Mouse (Mus musculus): ENCODE data around the gene Gm4869.
"Not testable (repeated sequence)": the region's sequence is repeated elsewhere in the genome, so short reads cannot be mapped to it uniquely, and the experiment has no call there.

Gene Gm4869

DNA sequence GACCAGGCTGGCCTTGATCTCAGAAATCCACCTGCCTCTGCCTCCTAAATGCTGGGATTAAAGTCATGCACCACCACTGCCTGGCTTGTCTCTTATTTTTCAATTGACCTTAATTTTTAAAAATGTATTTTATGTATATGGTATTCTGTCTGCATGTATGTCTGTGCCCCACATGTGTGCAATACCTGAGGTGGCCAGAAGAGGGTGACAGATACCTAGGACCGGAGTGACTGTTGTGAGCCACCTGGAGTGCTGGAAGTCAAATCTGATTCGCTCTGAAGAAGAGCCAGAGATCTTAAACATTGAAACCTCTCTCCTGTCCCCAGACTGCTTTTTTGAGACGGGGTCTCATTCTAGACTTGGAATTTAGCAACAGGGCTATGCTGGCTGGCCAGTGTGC lies 26.9 kb downstream of the Gm4869 start:
- DNase-seq = no peak

DNA sequence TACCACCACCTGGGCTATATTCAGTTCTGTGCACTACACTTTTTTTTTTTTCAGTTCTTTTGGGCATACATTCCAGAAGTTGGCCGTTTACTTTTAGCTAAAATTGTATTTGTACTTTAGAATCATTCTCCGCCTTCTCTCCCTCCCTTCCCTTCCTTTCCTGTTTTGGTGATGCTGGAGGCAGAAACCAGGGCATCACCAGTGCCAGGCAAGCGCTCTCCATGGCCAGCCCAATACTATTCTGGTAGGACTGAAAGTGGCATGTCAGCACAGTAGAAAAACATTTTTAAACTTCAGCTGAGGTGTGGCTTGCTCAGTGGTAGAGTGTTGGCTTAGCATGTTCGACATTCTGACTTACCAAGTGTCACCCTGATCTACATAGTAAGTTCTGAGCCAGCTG lies 36.0 kb downstream of the Gm4869 start:
- no peak for DNase-seq

DNA sequence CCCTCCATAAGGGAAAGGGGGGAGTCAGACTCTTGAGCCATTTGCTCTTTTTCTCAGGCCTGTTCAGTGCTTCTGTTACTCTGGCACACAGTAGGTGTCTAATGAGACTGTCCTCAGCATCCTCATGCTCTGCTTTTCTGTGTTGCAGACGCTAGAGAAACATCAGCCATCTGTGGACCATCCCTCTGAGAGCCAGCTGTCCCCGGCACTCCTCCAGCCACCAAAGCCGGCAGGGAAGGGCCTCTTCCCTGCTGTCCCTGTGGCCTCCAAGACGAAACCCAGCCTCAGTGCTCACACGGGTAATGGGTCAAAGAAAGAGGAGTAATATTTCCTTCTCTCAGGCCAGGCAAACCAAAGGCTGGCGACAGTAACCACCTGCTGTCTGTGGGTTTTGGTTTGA lies 45.7 kb downstream of the Gm4869 start:
- DNase-seq = no peak

DNA sequence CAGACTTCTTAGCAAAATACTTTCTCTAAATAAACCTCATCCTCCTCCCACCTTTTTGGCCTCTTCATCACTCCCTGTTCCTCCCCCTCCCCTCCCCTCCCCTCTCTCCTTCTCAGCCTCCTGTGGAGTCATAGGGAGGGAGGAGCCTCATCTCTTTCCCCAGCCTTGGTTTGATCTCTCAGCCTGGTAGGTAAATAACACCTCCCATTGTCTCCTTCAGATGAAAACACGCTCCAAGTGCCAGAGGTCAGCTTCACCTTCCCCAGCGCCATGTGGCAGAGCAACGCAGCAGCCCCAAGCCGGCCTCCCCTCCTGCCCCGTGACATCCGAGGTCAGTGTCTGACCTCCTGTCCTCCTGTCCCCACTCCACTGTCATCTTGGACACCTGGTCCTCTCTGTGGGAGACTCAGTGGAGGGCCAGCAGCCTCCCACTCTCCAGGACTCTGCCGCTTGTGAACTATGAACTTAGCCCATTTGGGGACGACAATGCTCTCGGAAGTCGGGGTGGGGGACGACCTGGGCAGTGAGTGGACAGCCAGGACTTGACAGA lies 47.3 kb downstream of the Gm4869 start:
- DNase-seq = no peak

DNA sequence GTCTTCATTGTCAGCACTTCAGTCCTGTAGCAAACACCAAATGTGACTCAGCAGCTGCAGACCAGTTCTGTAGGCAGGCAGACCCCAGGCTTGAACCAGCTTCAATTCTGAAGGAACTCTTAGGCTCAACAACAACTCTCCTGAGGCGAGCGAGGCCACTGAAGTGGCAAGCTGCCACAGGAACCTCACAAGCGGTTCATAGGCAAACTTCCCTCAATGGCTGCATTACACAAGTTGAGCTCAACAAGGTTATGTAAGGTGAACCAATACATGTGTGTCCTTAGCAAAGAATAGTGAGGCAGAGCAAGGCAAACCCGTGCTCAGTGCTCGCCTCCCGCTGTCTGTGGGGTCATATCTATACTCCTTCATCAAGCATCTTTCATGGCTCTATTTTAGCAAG lies 52.7 kb downstream of the Gm4869 start:
- DNase-seq = no peak

DNA sequence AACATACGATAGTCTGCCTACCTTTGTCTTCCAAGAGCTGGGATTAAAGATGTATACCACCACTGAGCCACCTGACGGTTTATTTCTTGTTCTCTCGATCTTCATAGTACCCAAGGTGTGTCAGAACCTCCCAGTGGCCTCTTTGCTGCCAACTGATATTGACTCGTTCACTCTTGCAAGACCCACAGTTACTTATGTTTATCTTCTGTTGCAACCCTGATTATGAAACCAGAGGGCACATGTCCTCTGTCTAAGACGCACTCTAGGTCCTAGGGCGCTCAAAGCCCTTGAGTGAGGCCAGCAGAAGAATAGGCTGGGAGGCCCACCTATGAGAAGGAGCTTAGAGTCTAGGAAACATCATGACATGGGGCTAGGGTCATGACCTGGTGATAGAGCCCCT lies 55.3 kb downstream of the Gm4869 start:
- DNase-seq = no peak

DNA sequence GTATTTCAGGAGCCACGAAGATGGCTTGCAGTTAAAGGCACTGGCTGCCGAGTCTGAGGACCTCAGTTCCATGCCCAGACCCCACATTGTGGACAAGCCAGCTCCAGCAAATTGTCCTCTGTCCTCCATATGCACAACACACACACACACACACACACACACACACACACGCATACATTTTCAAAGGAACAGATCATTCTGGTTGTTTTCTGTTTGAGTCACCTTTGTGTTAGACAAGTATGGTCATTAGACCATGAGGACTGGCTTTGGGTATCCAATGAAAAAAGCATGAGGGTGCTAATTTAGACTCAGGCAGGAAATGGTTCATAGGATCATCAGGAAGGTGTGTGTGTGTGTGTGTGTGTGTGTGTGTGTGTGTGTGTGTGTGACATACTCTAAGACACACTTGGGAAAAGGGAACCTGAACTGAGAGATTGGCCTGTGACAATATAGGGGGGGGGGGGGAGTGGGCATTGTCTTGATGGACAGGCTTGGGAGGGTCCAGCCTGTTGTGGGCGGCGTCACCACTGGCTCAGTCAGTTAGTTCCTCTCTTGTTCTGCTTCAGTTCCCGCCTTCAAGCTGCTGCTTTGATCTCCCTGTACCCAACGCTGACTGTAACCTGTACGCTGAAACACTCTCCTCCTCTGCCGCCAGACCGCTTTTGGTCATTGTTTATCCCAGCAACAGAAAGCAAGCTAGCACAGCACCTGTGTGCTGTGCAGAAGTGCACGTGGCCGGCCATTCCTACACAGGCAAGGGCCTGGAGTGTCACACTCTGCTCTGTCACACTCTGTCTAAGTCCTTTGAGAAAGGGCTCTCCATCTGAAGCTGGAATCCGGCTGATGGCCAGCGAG lies 56.8 kb downstream of the Gm4869 start:
- DNase-seq = no peak

DNA sequence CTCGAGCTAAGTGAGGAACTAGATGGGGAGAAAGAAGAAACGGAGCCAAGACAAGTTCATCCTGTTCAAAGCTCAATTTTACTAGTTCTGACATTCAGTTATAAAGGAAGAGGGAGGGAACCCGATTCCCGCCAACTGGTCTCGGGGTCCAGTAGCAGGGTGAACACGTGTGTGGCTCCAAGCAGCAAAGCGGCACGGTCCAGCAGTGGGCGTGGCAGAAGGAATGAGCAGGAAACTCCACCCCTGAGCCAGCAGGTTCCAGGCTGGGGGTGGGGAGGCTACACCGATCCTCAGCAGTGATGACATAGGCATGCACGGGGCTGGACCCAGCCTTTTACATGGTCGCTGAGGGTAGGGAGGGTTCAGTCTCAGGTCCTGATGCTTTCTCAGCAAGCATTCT lies 57.5 kb downstream of the Gm4869 start:
- DNase-seq = not testable (repeated sequence)

DNA sequence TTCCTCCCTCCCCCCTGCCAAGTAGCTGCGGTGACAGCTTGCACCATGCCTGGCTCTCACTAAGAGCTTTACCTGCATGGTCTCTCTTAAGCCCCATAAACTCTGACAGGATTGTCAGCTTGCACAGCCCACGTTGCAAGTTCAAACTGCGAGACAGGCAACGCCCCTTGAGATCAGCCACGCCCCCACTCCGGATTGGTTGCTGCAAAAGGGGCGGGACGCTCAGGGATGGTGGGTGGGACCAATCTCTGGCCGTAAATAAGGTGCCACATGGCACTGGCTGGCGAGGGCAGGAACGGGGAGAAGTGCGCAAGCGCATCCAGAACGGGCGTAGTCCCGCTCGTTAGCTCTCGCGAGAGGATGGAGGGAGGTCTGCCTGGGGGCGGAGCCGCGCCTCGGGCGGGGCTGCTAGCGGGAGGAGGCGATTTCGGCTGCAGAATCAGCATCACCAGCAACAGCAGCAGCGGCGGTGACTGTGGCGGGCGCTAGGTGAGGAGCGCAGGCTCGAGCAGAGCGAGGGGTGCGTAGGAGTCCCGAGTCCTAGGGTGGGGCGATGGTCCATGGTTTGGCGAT lies 59.8 kb downstream of the Gm4869 start, which contains the start of gene Chst12:
Gene Chst12 (plus strand): TSS at position 343 of the 573 bp plus-strand sequence.
- peak; percentile 99 for DNase-seq

DNA sequence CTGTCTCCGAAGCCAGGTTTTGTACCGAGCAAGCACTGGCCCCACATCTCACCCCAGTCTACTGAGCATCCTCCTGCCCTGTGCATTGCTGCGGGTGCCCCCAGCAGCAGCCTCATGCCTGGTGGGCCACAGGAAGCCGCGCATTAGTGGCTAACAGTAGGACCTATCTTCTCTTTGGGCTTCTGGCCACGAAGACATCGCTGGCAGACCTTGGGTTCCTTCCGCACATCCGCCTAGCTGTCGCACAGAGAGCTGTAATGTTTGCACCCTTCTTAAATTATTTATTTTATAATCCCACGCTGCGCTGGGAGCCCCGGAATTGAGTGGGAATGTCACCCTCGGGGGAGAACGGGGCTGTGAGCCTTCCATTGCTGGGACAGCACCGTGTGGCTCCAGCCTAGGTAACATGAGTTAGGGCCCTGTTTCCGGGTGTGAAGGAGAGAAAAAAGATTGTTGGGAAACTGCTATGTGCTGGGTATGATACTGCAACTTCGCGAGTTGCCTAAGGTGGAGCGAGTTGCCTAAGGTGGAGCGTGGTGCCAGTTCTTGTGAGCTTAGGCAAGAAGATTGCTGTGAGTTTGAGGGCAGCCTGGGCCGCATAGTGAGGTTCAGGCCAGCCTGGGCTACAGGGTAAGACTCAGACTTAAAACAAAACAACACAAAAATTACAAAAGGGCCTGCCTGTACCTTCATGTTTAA lies 60.8 kb downstream of the Gm4869 start:
- DNase-seq = no peak

DNA sequence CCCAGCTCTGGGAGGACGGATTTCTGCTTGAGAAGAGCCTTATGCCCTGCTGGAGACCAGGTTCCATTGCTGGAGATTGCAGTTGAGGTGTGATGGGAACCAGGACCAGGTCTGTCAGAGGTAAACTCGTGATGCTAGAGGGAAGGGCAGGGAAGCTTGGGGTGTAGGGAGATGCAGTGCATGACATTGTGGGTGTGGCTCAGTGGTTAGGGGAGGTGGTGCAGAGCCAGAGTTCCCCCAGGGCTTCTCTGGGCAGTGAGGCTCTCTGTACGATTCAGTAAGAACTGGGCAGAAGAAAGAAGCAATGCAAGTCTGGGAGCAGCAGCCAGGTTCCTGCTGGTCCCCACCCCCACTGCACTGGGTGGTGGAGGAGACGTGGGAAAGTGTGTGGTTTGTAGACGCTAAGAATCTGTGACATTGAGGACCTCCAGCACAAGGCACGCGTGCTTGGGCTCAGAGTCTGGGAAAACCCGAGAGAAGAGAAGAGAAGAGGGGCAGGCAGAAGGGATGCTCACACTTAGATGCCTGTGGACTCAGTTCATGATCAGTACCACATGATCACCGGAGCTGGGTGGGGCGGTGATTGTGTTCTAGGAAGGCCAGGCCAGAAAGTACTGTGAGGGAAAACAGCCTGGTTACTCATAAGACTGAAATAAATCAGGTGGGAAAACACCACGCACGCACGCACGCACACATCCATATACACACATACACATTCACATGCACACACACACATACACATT lies 62.2 kb downstream of the Gm4869 start:
- DNase-seq = no peak

DNA sequence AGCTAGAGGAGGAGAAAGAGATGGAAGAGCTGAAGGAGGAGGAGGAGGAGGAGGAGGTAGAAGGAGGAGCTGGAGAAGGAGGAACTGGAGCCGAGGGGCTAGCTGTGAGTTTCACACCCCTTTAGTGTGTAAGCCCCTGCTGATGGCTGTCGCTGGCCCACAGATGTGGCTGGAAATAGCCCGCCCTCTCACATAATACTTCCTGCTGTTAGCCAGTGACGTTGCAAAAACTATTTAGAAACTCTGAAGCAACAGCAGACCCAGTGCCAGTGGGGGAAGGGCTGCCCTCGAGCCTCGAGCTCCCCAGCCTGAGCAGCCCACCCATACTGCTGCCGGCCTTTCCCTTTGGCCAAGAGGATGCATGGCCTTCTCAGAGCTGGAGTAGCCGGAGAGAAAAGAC lies 63.2 kb downstream of the Gm4869 start:
- no peak for DNase-seq

DNA sequence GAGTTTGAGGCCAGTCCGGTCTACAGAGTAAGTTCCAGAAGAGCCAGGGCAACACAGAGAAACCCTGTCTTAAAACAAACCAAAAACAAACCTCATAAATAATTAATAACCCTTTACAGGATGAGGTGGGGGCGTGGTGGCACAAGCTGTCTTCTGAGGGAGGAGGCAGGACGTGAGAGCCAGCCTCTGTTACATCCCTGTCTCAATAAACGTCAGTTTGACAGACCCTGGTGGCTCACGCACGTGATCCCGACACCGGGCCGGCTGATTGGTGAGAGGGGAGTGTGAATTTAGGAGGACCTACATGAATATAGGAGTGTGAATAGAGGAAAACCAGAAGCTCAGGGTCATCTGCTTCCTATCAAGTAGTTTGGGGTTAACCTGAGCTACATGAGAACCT lies 63.8 kb downstream of the Gm4869 start:
- no peak for DNase-seq

DNA sequence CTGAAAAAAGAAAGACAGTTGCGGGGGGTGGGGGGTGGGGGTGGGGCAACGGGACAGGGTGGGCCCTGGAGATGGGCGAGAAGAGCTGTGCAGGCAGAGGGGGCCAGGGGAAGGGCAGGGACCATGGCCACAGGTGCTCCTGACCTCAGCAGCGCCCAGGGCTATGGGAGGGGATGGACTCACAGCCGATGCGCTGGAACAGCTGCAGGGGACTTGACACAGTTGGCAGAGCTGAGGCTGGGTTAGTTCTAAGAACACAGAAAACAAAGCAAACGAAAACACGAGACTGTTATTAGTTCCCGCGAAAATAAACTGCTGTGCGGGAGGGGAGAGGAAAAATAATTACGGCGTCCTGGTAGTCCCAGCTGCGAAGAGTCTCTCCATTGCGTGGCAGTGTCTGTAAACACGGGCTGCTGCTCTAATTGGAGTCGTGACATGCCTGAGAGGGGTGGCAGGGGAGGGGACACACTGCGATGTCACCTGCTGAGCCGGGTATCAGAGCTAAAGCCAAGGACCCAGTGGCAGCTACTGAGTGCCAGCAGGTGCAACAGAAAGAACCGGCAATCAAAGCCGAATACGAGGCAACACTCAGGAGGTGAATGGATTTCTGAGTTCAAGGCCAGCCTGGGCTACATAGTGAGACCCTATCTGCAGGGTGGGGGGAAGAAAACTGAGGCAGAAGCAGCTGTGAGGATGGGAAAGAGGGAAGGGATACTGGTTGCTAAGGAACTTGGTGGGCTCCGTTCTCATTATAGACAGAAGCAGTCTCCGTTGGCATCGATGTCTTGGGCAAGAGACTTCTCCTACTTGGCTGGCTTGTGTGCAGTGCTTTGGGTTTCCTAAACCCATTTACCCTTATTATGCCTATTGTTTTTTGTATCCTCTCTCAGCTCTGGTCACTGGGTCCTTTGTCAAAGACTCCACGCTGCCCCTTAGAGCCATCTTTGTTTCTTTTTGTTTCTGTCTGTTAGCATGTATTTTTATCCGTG lies 64.9 kb downstream of the Gm4869 start:
- no peak for DNase-seq

DNA sequence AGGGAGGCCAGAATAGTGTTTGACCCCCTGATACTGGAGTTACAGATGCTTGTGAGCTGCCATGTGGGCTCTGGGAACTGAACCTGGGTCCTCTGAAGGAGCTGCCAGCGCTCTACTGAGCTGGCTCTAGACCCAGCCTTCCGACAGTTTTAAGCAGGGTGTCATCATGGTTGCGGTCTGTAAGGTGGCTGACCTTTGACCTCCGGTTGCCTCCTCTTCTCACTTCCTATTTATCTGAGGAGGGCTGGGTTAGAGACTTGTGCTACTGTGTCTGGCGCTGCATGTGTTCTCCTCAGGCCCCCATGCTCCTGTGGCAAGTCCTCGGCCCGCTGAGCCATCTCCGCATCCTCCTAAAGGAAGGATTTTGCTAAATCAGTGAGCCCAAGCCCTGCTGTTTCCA lies 68.5 kb downstream of the Gm4869 start:
- no peak for DNase-seq

DNA sequence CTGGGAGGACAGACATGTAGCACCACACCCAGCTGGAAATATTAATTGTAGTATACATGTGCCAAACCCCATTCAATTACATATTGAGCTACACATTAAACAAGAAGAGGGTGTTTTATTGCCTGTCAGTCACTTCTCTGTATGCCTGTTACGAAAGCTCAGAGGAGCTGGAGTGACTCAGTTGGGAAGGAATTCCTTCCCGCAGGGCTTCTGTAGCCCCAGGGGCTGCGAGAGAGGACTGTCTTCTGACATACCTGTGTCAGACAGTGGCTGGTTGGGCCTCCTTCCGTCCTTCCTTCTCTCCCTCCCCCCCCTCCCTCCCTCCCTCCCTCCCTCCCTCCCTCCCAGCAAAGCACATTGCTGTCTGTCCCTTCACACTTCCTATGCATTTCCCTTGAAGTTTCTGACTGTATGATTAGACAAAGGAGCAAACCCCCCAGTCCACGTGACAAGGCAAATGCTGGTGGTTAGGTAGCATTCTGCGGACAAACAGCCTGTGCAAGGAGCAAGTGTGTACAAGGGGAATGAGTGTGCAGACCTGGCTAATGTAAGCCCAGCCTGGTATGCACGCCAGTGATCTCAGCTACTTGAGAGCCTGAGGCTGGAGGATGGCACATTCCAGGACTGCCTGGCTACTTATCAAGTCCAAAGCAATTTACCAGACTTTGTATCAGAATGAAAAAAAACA lies 69.5 kb downstream of the Gm4869 start:
- no peak for DNase-seq

DNA sequence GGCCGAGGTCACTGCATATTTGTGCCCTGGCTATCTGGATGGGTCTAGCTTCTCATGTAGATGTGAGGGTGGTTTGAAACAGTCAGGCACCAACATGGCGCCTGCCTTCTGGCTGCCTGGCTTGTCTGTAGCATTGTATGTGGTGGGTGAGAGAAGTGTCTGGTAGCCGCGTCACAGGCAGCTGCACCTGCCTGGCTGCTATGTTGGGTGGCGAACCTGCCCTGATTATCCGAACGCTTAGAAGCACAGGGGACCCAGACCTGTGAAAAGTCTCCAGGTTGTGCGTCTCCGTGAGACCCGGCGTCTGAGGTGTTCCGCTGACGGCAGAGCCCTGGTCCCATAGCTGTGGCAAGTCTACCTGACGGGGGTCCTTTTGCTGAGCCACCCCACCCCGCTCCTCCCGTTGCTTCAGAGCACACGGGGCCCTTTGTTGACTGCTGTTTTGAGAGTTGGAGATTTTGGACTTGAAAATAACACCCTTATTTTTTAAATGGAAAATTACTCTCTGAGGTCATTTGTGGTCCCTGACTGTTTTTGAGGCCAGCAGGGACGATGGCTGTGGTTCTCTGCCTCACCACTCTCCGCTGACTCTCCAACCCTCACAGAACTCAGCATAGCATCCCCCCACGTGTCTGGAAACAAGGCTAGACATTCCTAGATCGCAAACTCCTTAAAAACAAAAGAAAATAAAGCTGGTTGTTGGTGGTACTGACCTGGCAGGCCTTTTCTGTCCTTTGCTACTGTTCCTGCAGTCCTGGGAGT lies 71.9 kb downstream of the Gm4869 start:
- no peak for DNase-seq

DNA sequence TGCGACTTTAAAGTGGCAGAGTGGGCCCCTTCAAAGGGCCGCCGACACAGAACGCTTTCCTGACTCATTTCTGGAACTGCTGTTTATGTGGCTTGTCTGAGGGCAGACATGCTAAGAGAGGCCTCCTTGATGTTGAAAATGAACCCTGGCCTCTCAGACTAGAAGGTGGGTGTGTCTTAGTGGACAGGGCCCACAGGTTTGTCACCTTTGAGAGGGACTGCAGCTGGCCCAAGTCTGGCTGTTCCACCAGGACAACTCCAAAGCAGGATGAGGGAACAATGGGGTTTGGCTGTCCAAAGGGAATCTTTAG lies 72.4 kb downstream of the Gm4869 start:
- no peak for DNase-seq

DNA sequence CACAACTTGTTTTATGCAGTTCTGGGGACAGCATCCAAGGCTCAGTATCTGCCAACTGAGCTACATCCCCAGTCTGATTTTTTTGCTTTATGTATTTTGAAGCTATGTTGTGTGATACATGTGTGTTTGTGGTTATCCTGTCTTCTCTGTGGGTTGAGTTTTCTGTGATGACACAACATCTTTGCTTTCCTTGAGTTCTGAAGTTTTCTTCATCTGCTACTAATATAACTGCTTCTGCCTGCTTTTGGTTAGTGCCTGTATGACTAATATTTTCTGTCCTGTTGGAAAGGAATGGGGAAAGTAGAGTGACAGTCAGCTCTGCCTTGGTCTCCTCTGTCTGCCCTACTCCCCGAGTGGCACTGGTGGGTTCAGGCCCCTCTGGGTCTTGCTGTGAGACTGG lies 75.8 kb downstream of the Gm4869 start:
- DNase-seq = no peak

DNA sequence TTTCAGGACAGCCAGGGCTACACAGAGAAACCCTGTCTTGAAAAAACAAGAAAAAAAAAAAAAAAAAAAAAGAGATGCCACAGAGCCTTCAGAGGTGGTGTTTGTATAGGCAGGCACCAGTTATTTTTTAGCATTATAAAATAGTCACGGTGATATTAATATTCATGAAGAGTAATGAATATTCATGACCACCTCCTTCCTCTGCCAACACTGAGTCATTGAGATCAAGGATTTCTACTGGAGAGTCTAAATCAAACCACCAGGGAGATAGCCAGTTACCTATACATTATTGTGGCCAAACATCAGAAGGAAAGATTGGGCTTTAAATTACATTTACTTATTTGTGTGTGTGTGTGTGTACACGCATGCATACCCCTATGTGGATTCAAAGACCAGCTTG lies 81.3 kb downstream of the Gm4869 start:
- no peak for DNase-seq

Data from cerebellum, adult 9-11 months (tissue).